Mouse (Mus musculus): ENCODE measurements around the gene Igfbp7. TPM values are rescaled to one million over a fixed set of nuclear protein-coding genes. Genes with fewer than 3 reads are reported as not detected.

Gene Igfbp7
- polyA plus RNA-seq, 1 experiment from 2014 or later, result 475 TPM

DNA sequence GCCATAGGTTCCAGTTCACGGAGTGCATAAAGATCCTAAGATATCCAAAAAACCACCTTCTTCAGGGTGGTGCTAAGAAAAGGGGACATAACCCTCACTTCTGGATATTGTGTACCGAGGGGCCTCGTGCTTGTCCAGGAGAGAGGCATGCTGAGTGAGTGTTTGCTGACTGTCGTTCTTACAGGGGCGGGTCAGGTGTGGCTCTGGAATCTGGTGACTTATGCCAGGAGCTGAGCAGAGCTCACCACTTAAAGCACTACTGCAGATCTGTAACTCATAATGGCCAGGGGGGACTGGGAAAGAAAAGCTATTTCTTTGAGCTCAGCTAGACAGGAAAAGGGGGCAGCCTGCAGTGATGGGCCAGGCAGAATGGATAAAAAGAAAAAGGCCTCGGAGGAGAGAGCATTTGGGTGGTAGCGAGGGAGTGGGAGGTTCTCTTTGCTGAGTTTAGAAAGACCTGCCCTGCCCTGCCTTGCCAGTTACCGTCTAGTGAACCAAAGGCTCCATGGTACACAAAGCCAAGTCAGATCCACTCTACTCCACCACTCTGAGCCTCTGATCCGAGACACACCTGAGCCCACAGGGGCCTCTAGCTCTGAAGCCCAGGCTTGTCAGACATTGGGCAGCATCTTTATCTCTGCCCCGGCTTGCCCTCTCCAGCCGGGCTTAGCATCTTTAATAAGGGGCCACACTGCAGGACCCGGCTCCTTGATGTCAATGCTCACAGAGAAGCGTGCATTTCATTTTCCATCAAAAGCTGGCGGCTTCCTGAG lies 9.4 kb downstream of the Igfbp7 start:
- Histone ChIP-seq H3K27me3 (ENCODE audit: insufficient read depth, low read length) (no peaks in the 10 kb centered on the region), H3K9ac (replicated peaks; ENCODE audit: low read length) (no peak overlapping the region), H3K4me2 (replicated peaks; ENCODE audit: low read depth, low read length) (no peak overlapping the region), H3K4me1 (ENCODE audit: insufficient read depth, low read length) (peaks cover 58% of the 10 kb centered on the region), H3K4me3 (ENCODE audit: low read length) (no peak overlapping the region), H3K27ac (ENCODE audit: low read length) (peak overlapping the region; percentile 74), H3K36me3 (ENCODE audit: insufficient read depth, low read length) (no peaks in the 10 kb centered on the region), H3K9me3 (ENCODE audit: low read length) (no peaks in the 10 kb centered on the region)
- ATAC-seq (ENCODE audit: low FRiP score, low TSS enrichment), result no peak
- 74% methylated on average over 14 of the region's 14 CpGs for WGBS

DNA sequence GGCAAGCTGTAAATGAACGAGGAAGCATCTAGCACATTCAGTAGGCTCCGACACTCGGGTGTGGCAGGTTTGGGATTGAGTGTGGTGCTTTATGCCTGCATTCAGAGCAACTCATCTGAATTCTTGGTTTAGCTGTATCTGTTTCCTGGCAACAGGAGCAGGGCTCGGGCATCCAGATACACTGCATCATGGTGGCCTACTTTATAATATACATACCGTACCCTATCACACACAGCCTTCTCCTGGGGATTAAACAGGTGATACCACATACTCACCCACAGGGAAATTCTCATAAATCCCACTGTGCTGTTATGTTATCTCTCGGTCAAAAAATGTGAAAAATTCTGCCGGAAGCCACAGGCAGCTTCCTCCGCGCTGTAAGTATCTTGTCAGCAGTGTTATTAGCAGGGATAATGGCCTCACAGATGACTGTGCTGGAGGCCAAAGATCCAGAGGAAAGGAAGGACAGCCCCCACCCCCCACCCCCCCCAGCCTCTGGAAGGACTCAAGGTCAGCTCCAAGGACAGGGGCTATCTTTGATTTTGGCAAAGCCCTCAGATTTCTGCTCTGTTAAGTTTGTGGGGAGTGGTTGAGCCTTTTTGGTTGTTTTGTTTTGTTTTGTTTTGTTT lies 13.7 kb downstream of the Igfbp7 start:
- Histone ChIP-seq H3K27me3 (ENCODE audit: insufficient read depth, low read length) (no peaks in the 10 kb centered on the region), H3K4me2 (replicated peaks; ENCODE audit: low read depth, low read length) (no peak overlapping the region), H3K9ac (replicated peaks; ENCODE audit: low read length) (no peak overlapping the region), H3K4me1 (ENCODE audit: insufficient read depth, low read length) (peaks cover 38% of the 10 kb centered on the region), H3K36me3 (ENCODE audit: insufficient read depth, low read length) (no peaks in the 10 kb centered on the region), H3K9me3 (ENCODE audit: low read length) (no peaks in the 10 kb centered on the region), H3K27ac (ENCODE audit: low read length) (peak overlapping the region; percentile 27; the same call in 1 of the 2 replicates), H3K4me3 (ENCODE audit: low read length) (no peak overlapping the region)
- ATAC-seq (ENCODE audit: low FRiP score, low TSS enrichment), result peak; percentile 20; the same call in 1 of the 2 replicates
- WGBS, result 72% methylated on average over 9 of the region's 9 CpGs

DNA sequence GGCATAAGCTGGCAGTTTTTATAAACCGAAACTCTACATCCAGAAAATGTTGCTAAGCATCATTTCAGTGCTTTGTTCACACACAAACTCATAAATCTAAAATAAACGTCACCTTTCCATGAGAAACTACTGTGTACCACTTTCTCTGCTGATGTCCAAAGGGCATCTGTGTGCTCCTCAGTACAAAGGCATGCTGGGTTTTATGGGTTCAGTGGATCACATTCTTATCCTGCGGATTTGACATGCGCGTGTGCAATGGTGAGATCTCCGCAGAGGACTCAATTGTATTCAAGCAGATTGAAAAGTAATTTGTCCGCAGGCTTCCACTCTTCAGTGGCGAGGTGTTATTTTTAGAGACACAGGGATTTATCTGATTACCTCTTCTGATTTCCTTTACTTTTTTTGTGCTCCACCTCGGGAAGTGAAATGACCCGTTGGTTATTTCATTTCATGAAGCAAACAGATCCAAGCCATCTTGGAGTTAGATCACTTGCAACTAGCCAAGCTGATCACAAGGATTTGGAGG lies 14.7 kb downstream of the Igfbp7 start:
- no peak overlapping the region for H3K27ac ChIP-seq (ENCODE audit: low read length)

DNA sequence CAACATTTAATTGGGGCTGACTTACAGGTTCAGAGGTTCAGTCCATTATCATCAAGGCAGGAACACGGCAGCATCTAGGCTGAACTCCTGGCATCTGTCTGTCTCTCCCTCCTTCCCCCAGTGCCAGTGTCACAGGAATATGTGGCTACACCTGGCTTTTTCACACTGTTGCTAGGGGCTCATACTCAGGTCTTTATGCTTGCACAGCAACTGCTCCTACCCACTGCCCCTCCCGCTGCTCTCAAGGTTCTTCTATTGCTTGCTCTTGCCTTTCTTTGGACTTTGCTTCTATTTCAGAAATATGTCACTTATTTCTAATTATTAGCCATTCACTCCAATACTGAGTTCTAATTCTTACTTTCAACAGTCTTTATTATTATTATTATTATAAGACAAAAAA lies 17.6 kb downstream of the Igfbp7 start:
- H3K27me3 ChIP-seq (ENCODE audit: insufficient read depth, low read length), result no peaks in the 10 kb centered on the region
- 0 out of 2 replicates have a peak, but pooled peaks have one; percentile 20 for ATAC-seq (ENCODE audit: low FRiP score, low TSS enrichment)
- H3K27ac ChIP-seq (ENCODE audit: low read length), result no peak overlapping the region
- no peak overlapping the region for H3K9ac ChIP-seq (replicated peaks; ENCODE audit: low read length)
- no peak overlapping the region for H3K4me3 ChIP-seq (ENCODE audit: low read length)
- no peaks in the 10 kb centered on the region for H3K9me3 ChIP-seq (ENCODE audit: low read length)
- H3K4me1 ChIP-seq (ENCODE audit: insufficient read depth, low read length), result peaks cover 56% of the 10 kb centered on the region
- 79% methylated on average over 2 of the region's 2 CpGs for WGBS
- no peak overlapping the region for H3K4me2 ChIP-seq (replicated peaks; ENCODE audit: low read depth, low read length)
- H3K36me3 ChIP-seq (ENCODE audit: insufficient read depth, low read length), result no peaks in the 10 kb centered on the region

More for the DNA sequence above, 14.7 kb downstream of the Igfbp7 start:
- H3K4me2 ChIP-seq (replicated peaks; ENCODE audit: low read depth, low read length), result no peak overlapping the region
- H3K27me3 ChIP-seq (ENCODE audit: insufficient read depth, low read length), result no peaks in the 10 kb centered on the region
- H3K36me3 ChIP-seq (ENCODE audit: insufficient read depth, low read length), result no peaks in the 10 kb centered on the region
- H3K9me3 ChIP-seq (ENCODE audit: low read length), result no peaks in the 10 kb centered on the region
- ATAC-seq (ENCODE audit: low FRiP score, low TSS enrichment), result no peak
- WGBS, result 74% methylated on average over 10 of the region's 10 CpGs
- H3K4me3 ChIP-seq (ENCODE audit: low read length), result no peak overlapping the region
- peaks cover 36% of the 10 kb centered on the region; the same call in 1 of the 2 replicates for H3K4me1 ChIP-seq (ENCODE audit: insufficient read depth, low read length)
- H3K9ac ChIP-seq (replicated peaks; ENCODE audit: low read length), result no peak overlapping the region

DNA sequence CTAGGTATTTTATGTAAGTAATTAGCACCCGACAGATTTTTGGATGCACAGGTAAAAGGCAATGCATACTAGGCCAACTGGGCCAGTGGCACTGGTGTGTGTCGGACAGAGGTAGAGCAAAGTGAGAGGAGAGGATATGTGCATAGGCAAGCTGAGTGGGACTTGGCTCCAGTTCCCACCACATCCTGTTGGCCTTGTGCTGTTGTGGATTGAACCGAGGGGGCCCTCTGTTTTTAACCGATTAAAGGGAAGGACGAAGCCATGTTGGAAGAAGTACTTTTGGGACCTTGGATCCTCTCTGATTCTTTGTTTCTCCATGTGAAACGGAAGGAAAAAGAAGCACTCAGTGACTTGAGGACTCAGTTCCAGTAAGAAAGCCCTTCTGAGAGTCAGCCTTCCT lies 19.5 kb downstream of the Igfbp7 start:
- peak overlapping the region; percentile 68; the same call in 1 of the 2 replicates for H3K27ac ChIP-seq (ENCODE audit: low read length)
- H3K9me3 ChIP-seq (ENCODE audit: low read length), result no peaks in the 10 kb centered on the region
- H3K4me2 ChIP-seq (replicated peaks; ENCODE audit: low read depth, low read length), result no peak overlapping the region
- 81% methylated on average over 6 of the region's 6 CpGs for WGBS
- no peak for ATAC-seq (ENCODE audit: low FRiP score, low TSS enrichment)
- H3K9ac ChIP-seq (replicated peaks; ENCODE audit: low read length), result no peak overlapping the region
- H3K36me3 ChIP-seq (ENCODE audit: insufficient read depth, low read length), result no peaks in the 10 kb centered on the region
- no peaks in the 10 kb centered on the region for H3K27me3 ChIP-seq (ENCODE audit: insufficient read depth, low read length)
- no peak overlapping the region for H3K4me3 ChIP-seq (ENCODE audit: low read length)
- H3K4me1 ChIP-seq (ENCODE audit: insufficient read depth, low read length), result peaks cover 63% of the 10 kb centered on the region

DNA sequence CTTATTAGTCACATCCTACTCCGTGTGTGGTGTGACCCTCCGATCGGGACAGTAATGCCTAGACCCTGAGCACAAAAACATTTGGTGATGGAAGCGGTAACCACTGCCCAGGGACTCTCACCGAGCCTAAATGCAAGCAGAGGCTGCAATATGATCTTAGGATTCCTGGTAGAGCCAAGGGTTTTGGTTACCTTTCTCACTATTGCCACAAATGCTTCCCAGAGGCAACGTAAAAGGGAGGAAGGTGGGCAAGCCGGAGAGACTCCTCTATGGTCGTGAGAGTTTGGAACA lies 20.5 kb downstream of the Igfbp7 start:
- Histone ChIP-seq H3K4me2 (replicated peaks; ENCODE audit: low read depth, low read length) (peak overlapping the region; percentile 11; the same call in 1 of the 2 replicates), H3K4me3 (ENCODE audit: low read length) (no peak overlapping the region), H3K9me3 (ENCODE audit: low read length) (no peaks in the 10 kb centered on the region), H3K27ac (ENCODE audit: low read length) (peak overlapping the region; percentile 68), H3K9ac (replicated peaks; ENCODE audit: low read length) (no peak overlapping the region), H3K4me1 (ENCODE audit: insufficient read depth, low read length) (peaks cover 68% of the 10 kb centered on the region), H3K36me3 (ENCODE audit: insufficient read depth, low read length) (no peaks in the 10 kb centered on the region), H3K27me3 (ENCODE audit: insufficient read depth, low read length) (no peaks in the 10 kb centered on the region)
- peak; percentile 55; the same call in 1 of the 2 replicates for ATAC-seq (ENCODE audit: low FRiP score, low TSS enrichment)
- 29% methylated on average over 8 of the region's 8 CpGs for WGBS

DNA sequence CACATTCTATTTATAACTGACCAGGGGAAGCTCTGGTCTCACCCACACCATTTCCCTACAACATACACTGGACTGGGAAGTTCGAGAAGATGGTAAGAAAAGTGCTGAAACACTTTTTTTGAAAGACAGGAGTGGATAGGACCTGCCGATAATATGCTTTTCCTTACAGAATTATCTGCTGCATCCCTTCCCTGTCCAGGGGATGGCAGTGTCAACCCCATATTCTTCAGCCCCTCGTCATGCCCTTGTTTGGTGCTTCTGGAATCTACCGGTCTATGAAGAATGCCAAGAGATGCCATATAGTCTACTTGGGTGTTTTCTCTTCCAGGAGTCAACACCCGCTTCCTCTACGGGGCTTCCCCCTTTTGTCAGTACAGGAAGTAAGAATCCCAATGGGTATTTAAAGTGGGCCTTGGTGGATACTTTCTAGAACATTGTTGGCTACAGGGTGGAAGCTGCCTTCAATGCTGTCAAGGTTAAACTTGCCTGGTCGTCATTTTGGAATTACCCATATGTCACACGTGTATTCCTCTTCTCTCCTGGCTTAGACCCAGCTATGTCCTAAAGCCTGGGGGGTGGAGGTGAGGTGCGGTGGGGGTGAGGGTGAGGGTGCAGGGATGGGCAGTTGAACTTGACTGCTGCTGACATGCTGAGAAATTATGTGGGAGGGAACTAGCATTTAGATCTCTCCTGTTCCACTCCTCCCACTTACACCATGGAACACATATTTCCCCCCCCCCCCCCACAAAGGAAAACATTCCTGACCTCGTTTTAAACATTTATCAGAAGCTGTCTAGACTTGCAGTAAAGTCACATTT lies 21.0 kb downstream of the Igfbp7 start:
- H3K4me3 ChIP-seq (ENCODE audit: low read length), result no peak overlapping the region
- no peaks in the 10 kb centered on the region for H3K9me3 ChIP-seq (ENCODE audit: low read length)
- no peak overlapping the region for H3K9ac ChIP-seq (replicated peaks; ENCODE audit: low read length)
- 0 out of 2 replicates have a peak, but pooled peaks have one; percentile 17 for ATAC-seq (ENCODE audit: low FRiP score, low TSS enrichment)
- H3K4me1 ChIP-seq (ENCODE audit: insufficient read depth, low read length), result peaks cover 72% of the 10 kb centered on the region
- H3K27ac ChIP-seq (ENCODE audit: low read length), result peak overlapping the region; percentile 96
- no peaks in the 10 kb centered on the region for H3K27me3 ChIP-seq (ENCODE audit: insufficient read depth, low read length)
- 55% methylated on average over 10 of the region's 10 CpGs for WGBS
- no peaks in the 10 kb centered on the region for H3K36me3 ChIP-seq (ENCODE audit: insufficient read depth, low read length)
- no peak overlapping the region for H3K4me2 ChIP-seq (replicated peaks; ENCODE audit: low read depth, low read length)

DNA sequence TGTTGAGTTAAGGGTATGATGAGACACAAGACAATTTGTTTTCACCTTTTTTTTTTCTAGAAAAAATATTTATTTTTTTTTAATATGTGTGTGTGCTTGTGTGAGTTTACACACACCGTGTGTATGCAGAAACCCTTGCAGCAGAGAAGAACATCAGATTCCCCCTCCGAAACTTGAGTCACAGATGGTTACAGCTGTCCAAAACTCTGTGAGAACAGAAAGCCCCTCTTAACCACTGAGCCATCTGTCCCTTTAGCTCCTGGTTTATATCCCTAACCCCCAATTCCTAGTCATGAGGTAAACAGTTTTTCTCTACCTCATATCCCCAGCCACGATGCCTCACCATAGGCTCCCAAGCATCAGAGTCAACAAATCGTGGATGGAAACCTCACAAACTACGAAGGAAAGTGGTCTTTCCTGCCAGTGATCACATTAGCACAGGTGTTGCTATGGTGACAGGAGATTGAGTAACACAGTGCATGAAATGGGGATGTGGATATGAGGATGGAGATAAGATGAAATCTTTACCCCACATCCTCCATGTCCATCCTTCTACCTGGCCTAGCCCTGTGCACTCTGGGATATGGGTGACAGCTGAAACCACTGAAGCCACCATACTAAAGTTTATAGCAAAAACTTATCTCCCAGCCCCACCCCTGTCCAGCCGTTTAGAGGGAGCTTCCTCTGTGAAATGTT lies 21.8 kb downstream of the Igfbp7 start:
- Histone ChIP-seq H3K9me3 (ENCODE audit: low read length) (no peaks in the 10 kb centered on the region), H3K4me3 (ENCODE audit: low read length) (no peak overlapping the region), H3K4me1 (ENCODE audit: insufficient read depth, low read length) (peaks cover 76% of the 10 kb centered on the region), H3K9ac (replicated peaks; ENCODE audit: low read length) (no peak overlapping the region), H3K27ac (ENCODE audit: low read length) (peak overlapping the region; percentile 96), H3K36me3 (ENCODE audit: insufficient read depth, low read length) (no peaks in the 10 kb centered on the region), H3K27me3 (ENCODE audit: insufficient read depth, low read length) (no peaks in the 10 kb centered on the region), H3K4me2 (replicated peaks; ENCODE audit: low read depth, low read length) (no peak overlapping the region)
- no peak for ATAC-seq (ENCODE audit: low FRiP score, low TSS enrichment)
- WGBS, result 67% methylated on average over 6 of the region's 6 CpGs

DNA sequence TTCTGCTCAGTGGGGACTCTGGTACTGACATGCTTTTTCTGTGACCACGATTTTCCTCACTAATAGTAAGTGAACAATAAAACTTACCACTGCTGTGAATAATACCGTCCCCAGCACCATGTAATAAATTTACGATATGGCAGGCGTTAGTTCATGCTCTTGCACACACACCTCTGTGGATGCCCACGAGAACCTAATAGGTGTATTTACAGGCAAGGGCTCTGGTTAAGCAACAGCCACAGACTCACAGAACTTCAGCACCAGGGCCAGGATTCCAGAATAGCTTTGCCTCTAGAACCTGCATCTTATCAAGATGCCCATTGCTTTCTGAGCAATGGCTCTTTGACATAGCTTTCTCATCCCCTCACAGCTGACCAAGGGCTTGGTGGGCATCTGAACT lies 22.6 kb downstream of the Igfbp7 start:
- peak overlapping the region; percentile 96 for H3K27ac ChIP-seq (ENCODE audit: low read length)

More for the DNA sequence above, 22.6 kb downstream of the Igfbp7 start:
- H3K4me2 ChIP-seq (replicated peaks; ENCODE audit: low read depth, low read length), result 0 out of 2 replicates have a peak overlapping the region, but pooled peaks have one; percentile 3
- no peak overlapping the region for H3K4me3 ChIP-seq (ENCODE audit: low read length)
- 55% methylated on average over 5 of the region's 5 CpGs for WGBS
- ATAC-seq (ENCODE audit: low FRiP score, low TSS enrichment), result no peak
- H3K36me3 ChIP-seq (ENCODE audit: insufficient read depth, low read length), result no peaks in the 10 kb centered on the region
- H3K4me1 ChIP-seq (ENCODE audit: insufficient read depth, low read length), result peaks cover 72% of the 10 kb centered on the region
- no peak overlapping the region for H3K9ac ChIP-seq (replicated peaks; ENCODE audit: low read length)
- no peaks in the 10 kb centered on the region for H3K9me3 ChIP-seq (ENCODE audit: low read length)
- no peaks in the 10 kb centered on the region for H3K27me3 ChIP-seq (ENCODE audit: insufficient read depth, low read length)
